Mouse (Mus musculus) neutrophil, adult 5-6 weeks (primary cell): Measurements from ENCODE around the gene Nceh1. TPM values are rescaled to one million over a fixed set of nuclear protein-coding genes. Genes with fewer than 3 reads are reported as not detected.

ENCODE experiments used
- ATAC-seq: fragments of 151-379, 151-347 bp; 2 replicates; pipeline ENCODE4 v1.8.0; 2017; ENCODE audit warnings: mild to moderate bottlenecking, moderate TSS enrichment; ENCODE audit not compliant: insufficient number of reproducible peaks, poor library complexity, low FRiP score, severe bottlenecking; ENCODE audit errors: extremely low read depth
- total RNA-seq: library from RNA; stranded (forward); fragments of 200-1000 nt; gene quantifications from 2 replicates; pipeline ENCODE4 v1.2.3, GENCODE M21; 2017

Gene Nceh1
- total RNA-seq, result 11.0 and 13.2 TPM in 2 replicates

DNA sequence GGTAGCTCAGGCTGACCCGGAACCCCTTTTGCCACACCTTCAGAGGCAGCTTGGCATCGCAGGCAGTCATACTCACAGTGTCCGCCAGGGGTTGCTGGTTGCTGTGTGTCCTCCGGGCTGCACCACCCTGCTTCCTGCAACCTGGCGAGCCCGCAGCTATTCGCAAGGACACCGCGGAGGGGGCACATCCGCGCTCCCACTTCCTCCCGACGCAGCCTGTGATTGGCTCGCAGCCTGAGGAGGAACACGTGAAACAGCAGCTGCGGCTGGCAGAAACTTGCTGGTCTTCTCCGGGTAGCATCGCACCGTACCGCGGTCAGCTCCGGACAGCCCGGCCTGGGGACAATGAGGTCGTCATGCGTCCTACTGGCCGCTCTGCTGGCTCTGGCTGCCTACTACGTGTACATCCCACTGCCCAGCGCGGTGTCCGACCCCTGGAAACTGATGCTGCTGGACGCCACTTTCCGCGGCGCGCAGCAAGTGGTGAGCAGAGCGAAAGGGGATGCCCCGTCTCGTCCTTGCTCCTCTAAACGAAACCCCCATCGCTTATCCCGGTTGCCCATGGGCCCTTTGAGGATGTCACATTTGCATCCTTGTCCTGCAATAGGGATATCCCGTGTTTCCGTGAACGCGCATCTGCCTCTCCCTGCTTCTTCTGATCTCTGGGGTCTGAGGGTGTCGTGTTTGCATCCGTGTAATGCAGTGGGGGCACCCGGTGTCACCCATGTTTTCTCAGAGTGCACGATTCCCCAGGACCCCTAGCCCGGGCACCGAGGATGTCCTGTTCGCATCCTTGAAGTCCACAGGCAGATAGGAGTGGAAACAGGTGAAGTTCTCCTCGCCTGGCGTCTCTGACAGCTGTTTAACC lies at the start of gene Nceh1:
Gene Nceh1 (plus strand): TSS at position 233 of the 868 bp plus-strand sequence.
- peak; percentile 99 for ATAC-seq

DNA sequence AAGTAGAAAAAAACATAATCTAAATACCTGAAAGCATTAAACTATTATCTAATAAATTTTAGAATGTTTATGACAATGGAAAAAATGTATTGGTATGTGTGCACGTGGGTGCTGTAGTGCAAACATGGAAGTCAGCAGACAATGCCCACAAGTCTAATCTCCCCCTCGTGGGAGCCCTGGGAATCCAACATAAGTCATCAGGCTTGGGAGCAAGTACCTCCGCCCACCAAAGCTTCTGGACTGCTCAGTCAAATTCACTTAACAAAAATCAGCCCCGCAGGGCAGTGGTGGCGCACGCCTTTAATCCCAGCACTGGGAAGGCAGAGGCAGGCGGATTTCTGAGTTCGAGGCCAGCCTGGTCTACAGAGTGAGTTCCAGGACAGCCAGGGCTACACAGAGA lies 42.7 kb upstream of the Nceh1 start:
- no peak for ATAC-seq

DNA sequence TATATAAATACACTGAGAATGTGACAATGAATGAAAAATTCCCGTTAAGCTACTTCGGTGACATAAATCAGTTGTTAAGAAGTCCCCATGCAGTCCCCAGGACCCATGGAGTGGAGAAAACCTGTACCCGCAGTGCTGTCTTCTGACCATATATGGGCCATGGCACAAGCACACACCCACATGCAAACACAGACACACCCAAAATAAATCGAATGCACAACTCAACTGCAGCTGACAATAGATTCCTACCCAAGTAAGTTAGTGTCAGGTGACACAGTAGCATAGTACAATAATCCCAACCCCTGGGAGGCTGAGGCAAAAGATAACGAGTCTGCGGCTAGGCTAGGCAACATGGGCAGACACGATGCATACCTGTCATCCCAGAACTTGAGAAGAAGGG lies 39.2 kb upstream of the Nceh1 start:
- no peak for ATAC-seq

GRCm38 (mm10) chr3:27145733-27146132 lies 37.0 kb upstream of the Nceh1 start:
- ATAC-seq, result no peak

- ATAC-seq, result no peak
Measured at GRCm38 (mm10) chr3:27153191-27153671, 29.5 kb upstream of the Nceh1 start.

DNA sequence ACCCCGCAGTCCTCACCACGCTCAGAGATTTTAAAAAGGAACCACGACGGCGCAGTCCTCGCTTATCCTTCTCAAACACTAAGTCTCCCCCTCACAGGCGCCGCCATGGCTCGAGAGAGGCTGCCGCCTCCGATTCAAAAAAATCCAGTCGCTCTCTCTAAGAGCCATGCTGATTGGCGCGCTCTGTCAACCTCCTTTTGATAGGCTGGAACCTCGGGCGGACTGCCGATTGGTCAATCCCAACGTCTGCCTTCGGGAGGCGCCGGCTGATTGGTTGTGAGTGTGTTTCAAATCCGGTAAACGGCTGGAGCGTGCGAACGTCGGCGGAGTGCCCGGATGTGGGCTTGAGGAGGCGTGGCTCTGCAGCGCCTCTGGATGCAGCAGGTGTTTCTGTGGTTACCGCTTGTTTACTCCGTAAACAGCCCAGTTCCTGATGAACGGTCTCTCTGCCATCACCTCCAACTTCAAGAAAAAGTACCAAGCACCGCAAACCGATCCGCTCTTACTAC lies 29.0 kb upstream of the Nceh1 start, which contains the start of gene Ect2:
Gene Ect2 (minus strand): TSS at position 178 of the 509 bp plus-strand sequence.
- ATAC-seq, result peak; percentile 99

- no peak for ATAC-seq
Measured at GRCm38 (mm10) chr3:27154280-27154679, 28.5 kb upstream of the Nceh1 start.

DNA sequence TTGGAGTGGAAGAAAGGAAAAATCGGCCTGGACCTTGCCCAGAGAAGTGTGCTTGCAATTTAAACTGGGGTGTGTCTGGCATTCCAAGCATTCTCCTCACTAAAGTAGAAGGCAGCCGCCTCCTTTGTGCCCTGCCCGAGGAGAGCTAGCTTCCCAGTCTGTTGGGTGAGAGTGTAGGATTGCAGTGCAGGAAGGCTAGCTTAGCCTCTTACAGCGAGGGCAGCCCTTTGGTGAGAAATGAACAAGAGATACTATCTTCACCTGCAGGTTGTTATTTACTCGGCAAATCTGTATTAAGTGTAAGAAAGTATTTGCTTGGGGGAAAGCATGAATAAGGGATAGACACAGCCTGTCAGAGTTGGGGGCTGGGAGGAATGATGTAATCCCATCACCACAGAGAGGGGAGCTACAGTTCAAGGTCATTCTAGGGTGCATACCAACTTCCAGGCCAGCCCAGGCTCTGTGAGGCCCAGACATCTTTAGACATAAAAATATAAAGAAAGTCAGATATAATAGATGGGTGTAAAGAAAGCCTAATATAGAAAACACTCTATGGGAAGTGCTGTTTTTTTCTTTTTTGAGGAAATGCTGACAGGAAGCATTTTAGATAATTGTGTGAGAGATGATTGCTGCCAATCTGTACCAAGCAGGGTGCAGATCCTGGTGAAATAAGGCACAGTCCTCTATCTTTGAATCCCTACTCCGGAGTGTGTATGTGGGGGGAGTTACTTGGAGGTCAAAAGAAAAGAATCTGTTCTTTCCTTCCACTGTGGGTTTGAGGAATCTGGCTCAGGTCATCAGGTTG lies 27.5 kb upstream of the Nceh1 start:
- no peak for ATAC-seq

- ATAC-seq, result no peak
Measured at GRCm38 (mm10) chr3:27155856-27156593, 26.7 kb upstream of the Nceh1 start.

GRCm38 (mm10) chr3:27156594-27156949 lies 26.2 kb upstream of the Nceh1 start:
- no peak for ATAC-seq

- ATAC-seq, result no peak
Measured at GRCm38 (mm10) chr3:27158910-27159309, 23.9 kb upstream of the Nceh1 start.

DNA sequence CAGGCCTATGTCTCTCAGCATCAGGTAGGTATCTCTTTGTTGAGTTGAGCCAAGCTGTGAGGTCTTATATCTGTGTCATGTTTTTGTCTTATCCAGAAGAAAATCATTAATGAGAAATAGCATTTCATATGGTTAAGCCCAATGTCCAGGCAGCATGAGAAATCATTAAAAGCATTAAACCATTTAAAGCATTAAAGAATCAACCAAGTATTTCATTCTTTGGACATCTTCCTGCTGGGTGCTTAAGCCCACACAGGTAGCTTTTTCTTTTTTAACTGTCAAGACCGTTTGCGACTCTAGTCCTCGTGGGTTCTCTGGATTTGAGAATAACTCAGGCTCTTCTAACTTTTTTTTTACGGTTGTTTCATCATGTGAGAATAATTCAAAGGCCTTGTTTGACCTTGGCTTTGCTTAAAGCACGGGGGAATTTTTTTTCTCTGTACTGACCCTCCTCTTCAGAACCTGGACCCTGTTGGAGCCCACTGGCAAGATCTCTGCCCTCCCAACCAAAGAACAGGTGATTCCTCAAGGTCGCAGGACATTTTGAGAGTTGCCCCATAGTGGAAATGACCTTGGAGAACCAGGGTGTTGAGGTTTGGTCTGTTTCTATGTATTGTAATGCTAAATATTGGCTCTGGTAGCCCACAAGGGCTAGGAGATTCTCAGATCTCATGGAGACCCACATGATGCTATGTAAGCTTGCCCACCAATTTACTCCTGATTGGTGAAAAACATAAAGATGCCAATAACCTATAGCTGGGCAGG lies 20.9 kb upstream of the Nceh1 start:
- ATAC-seq, result no peak

DNA sequence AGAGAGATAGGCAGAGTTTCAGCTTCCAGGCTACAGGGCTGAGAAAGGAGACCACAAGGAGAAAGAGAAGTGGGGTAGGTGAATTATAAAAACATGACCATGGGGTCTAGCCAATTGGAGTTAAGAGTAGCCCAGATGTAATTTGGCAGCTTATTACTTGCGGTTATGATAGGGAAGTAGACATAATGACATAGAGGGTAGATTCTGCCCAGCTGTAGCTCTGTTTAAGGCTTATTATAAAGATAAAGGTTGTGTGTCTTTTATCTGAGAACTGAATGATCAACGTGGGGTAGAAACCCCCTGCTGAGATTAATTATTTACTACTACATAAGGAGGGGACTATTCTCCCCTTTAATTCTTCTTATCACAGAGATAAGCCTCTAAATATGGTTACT lies 20.4 kb upstream of the Nceh1 start:
- ATAC-seq, result no peak

GRCm38 (mm10) chr3:27165481-27166065 lies 17.2 kb upstream of the Nceh1 start:
- ATAC-seq, result no peak

DNA sequence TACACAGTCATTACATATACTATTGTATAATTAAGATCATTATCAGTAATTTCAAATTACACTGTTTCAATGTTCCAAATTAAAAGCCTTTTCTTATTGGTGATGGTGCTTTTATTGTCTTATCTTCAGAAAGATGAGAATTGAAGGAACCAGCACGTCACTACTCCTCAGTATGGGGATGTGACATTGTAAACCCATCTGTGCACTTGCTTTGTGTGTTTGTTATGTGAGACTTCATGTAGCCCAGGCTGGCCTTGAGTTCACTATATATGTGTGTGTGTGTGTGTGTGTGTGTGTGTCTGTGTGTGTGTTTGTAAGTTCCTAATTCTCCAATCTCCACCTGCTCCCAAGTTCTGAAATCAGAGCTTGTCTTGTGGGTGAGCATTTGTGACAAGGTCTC lies 12.5 kb upstream of the Nceh1 start:
- no peak for ATAC-seq

GRCm38 (mm10) chr3:27179711-27180110 lies 3.1 kb upstream of the Nceh1 start:
- no peak for ATAC-seq

GRCm38 (mm10) chr3:27183601-27184175 lies 923 bp downstream of the Nceh1 start:
- no peak for ATAC-seq

DNA sequence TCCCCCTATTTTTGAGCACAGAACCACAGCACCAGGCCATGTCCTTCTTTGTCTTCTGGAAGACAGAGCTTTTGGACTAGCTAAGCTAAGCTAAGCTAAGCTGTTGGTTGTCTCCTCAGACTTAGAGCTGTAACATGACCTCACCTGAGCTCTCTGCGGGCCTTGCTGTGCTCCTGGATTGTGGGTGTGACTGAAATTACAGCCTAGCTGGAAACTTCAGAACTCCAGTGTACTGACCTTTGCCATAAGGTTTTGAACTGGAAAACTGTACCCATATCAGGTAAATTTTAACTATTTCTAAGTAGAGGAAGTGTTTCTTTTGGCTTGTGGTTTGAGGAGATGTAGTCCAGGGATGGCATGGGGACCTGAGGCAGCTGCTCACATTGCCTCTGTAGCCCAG lies 5.6 kb downstream of the Nceh1 start:
- no peak for ATAC-seq
